Mouse (Mus musculus) urinary bladder, postnatal 10 days (tissue): Measurements from ENCODE around the gene Trim41.
"Not testable (repeated sequence)": the region's sequence is repeated elsewhere in the genome, so short reads cannot be mapped to it uniquely, and the experiment has no call there.

Experiments
- DNase-seq: peaks from one replicate; pipeline ENCODE4 v3.0.0; 2022; ENCODE audit warnings: low spot score

The Trim41 gene

GRCm38 (mm10) chr11:48816800-48817665 lies at the start of gene Trim41:
TSS of gene Trim41 (minus strand) at chr11:48817353.
- DNase-seq, result peak; percentile 95

GRCm38 (mm10) chr11:48866481-48866880 lies 49.3 kb upstream of the Trim41 start:
- no peak for DNase-seq

GRCm38 (mm10) chr11:48863808-48864207 lies 46.7 kb upstream of the Trim41 start:
- no peak for DNase-seq

GRCm38 (mm10) chr11:48862784-48863319 lies 45.7 kb upstream of the Trim41 start:
- no peak for DNase-seq

GRCm38 (mm10) chr11:48859014-48859413 lies 41.9 kb upstream of the Trim41 start:
- no peak for DNase-seq

GRCm38 (mm10) chr11:48853474-48854180 lies 36.5 kb upstream of the Trim41 start:
- no peak for DNase-seq

- DNase-seq, result no peak
These were observed 35.7 kb upstream of the Trim41 start for GRCm38 (mm10) chr11:48852624-48853473.

GRCm38 (mm10) chr11:48852190-48852589 lies 35.0 kb upstream of the Trim41 start:
- DNase-seq, result no peak

- no peak for DNase-seq
These were observed 34.3 kb upstream of the Trim41 start for GRCm38 (mm10) chr11:48851270-48851995.

- DNase-seq, result no peak
These were observed 33.1 kb upstream of the Trim41 start for GRCm38 (mm10) chr11:48850240-48850639.

GRCm38 (mm10) chr11:48846881-48847280 lies 29.7 kb upstream of the Trim41 start:
- DNase-seq, result no peak

GRCm38 (mm10) chr11:48846362-48846761 lies 29.2 kb upstream of the Trim41 start:
- not testable (repeated sequence) for DNase-seq

- no peak for DNase-seq
These were observed 28.2 kb upstream of the Trim41 start for GRCm38 (mm10) chr11:48845244-48845815.

- no peak for DNase-seq
These were observed 27.2 kb upstream of the Trim41 start for GRCm38 (mm10) chr11:48844309-48844708.

GRCm38 (mm10) chr11:48843202-48843601 lies 26.0 kb upstream of the Trim41 start:
- no peak for DNase-seq

GRCm38 (mm10) chr11:48842378-48842792 lies 25.2 kb upstream of the Trim41 start:
- no peak for DNase-seq

- no peak for DNase-seq
These were observed 24.1 kb upstream of the Trim41 start for GRCm38 (mm10) chr11:48841213-48841612.

GRCm38 (mm10) chr11:48840805-48841204 lies 23.7 kb upstream of the Trim41 start:
- DNase-seq, result no peak

GRCm38 (mm10) chr11:48838879-48839680 lies 21.9 kb upstream of the Trim41 start:
- no peak for DNase-seq

GRCm38 (mm10) chr11:48838181-48838797 lies 21.1 kb upstream of the Trim41 start:
- no peak for DNase-seq
